Mouse (Mus musculus) intestine, postnatal 0 days (tissue): ENCODE results near the gene Scgb1b27. TPM values are rescaled to one million over a fixed set of nuclear protein-coding genes. Genes with fewer than 3 reads are reported as not detected.

Experiments used
- polyA plus RNA-seq: library from polyadenylated mRNA; unstranded; fragments of >200 nt; fragmentation: Nextera tagmentation; extraction: Ambion mirVana; gene quantifications from 2 replicates; pipeline ENCODE4 v1.2.1, GENCODE M21; 2015

The Scgb1b27 gene
- polyA plus RNA-seq, 1 experiment from 2014 or later: not detected

Other genes with a start within 250 kb of the Scgb1b27 start
- not detected in 2 replicates for gene Scgb2b26, start 76.4 kb upstream of the Scgb1b27 start, polyA plus RNA-seq
- gene Scgb2b27, start 7.5 kb upstream of the Scgb1b27 start, polyA plus RNA-seq: not detected in 2 replicates
- not detected in 2 replicates for gene Scgb1b30, start 73.9 kb downstream of the Scgb1b27 start, polyA plus RNA-seq
- 3.2 TPM in 2 replicates for gene Wtip, start 111.8 kb downstream of the Scgb1b27 start, polyA plus RNA-seq
- gene Uba2, start 148.1 kb downstream of the Scgb1b27 start, polyA plus RNA-seq: 50.2 and 50.8 TPM in 2 replicates
- 26.3 and 26.7 TPM in 2 replicates for gene Pdcd2l, start 175.2 kb downstream of the Scgb1b27 start, polyA plus RNA-seq
- 179 and 180 TPM in 2 replicates for gene Gpi1, start 208.9 kb downstream of the Scgb1b27 start, polyA plus RNA-seq
- not detected in 2 replicates for gene Gm6096, start 229.6 kb downstream of the Scgb1b27 start, polyA plus RNA-seq